Mouse (Mus musculus) frontal cortex, adult 2 months (tissue): ENCODE data around the gene Golgb1. TPM values are rescaled to one million over a fixed set of nuclear protein-coding genes. Genes with fewer than 3 reads are reported as not detected.

Source experiments
- DNase-seq, 2 experiments: peaks; one replicate each; pipeline ENCODE4 v3.0.0; 2022; ENCODE audit warnings: low spot score in 1 of 2; ENCODE audit errors: extremely low spot score in 1 of 2
- polyA plus RNA-seq: library from polyadenylated mRNA; depleted of rRNA; stranded (reverse); fragments of >200 nt; gene quantifications from 2 replicates; pipeline ENCODE4 v1.2.3, GENCODE M21; 2012

Gene Golgb1
- polyA plus RNA-seq, 1 experiment = 52.3 TPM

DNA sequence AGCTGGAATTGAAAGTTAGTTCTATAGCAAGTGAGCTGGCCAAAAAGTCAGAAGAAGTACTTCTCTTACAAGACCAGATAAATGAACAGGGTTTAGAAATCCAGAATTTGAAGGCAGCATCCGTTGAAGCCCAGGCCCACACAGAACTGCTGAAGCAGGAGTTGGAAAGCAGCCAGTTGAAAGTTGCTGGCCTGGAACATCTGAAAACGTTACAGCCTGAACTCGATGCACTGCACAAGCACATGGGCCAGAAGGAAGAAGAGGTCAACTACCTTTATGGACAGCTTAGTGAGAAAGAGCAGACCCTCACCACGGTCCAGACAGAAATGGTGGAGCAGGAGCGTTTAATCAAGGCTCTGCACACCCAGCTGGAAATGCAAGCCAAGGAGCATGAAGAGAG is 39.3 kb downstream of the Golgb1 start:
- DNase-seq = no peak

DNA sequence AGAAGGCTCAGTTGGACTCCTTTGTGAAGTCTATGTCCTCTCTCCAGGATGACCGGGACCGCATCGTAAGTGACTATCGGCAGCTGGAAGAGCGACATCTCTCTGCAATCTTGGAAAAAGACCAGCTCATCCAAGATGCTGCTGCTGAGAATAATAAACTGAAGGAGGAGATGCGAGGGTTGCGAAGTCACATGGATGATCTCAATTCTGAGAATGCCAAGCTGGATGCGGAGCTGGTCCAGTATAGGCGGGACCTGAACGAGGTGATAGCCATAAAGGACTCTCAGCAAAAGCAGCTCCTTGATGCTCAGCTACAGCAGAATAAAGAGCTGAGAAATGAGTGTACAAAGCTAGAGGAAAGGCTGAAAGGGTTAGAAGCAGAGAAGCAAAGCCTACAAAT is 43.6 kb downstream of the Golgb1 start:
- peak in 1 of 2 experiments; percentile 42 for DNase-seq

DNA sequence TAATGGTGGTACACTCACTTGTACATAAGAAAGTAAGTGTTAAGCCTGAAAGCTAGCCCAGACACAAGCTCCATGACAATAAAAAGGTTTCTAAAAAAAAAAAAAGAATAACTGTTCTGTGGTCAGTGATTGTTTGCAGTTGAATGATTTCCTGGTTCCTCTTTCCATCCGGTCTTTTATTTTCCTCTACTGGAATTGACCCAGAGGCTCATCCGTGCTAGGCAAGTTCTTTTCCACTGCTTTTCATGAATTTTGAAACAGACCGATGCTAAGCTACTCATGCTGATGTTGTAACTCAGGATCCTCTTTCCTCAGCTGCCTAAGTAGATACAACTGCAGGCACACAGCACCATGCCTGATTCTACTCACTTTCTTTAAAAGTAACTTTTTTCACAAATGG is 45.5 kb downstream of the Golgb1 start:
- DNase-seq = no peak

DNA sequence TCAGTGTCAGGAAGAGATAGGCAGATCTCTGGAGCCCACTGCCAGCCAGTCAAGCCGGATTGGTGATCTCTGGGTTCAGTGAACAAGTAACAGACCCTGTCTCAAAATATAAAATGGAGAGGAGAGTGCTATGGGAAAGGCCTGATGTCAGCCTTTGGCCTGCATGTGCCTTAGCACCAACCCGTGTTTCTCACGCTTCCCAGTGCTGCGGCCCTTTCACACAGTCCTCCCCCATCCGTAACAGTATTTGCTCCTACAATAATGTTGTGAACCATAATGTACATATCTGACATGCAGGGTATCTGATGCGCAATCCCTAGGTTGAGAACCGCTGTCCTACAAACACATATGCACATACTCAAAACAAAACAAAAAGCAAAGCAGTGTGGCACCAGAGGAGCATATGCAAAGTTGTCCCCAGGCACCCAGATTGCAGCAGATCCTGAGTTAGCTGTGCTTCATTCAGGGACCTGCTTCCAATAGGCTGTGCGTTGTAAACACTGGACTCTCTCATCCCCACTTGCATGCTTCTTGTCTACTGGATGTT is 46.2 kb downstream of the Golgb1 start:
- no peak for DNase-seq

DNA sequence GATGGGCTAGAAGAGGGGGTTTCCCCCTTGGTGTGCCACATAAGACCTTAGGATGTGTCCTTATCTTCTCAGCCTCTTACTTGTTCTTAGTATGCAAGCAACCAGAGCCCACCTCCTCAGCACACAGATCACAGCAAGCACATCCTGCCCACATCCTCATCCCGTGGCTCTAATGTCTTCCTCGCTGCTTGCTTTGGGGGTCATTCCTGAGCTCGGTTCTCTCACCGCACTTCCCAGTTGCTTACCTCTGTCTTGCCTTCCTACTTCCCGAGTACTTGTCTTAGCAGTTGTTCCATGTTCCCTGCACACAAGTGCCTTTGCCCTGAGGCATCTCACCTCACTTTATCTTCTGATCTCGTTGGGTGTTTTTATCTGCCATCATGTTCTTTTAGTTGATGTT is 47.0 kb downstream of the Golgb1 start:
- no peak for DNase-seq

DNA sequence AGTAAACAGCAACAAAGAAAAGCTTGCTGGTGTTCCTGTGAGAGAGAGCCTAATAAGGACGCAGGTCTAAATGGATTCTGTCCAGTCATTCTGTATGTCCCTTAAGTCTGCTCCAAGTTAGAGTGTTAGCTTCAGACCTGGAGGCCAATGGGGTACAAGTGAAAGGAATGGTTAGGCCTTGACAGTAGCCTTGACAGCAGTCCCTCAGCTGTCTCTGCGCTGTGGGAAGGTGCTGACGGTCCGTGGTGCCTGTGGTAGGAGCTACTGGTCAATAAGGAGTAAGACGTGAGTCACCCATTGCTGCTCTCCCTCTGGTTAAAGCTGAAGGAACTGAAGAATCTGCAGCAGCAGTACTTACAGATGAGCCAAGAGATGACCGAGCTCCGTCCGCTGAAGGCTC is 49.4 kb downstream of the Golgb1 start:
- no peak for DNase-seq

DNA sequence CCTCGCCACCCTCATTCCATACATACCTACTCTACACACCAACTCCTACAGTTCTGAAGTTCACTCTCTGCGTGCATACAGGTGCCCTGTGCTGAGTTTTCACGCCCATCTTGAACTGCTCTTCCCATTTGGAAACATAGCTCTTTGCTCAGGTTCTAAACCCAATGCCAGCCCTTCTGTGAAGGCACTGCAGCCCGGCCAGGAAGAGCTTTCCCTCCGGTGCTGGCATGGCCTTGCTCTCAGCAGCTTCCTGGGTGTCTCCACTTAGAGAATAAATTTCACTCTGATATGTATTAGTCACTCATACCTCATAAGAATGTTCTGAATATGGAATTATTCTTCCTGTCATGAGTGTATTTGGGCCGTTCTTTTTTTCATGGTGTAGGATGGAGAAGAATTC is 50.4 kb downstream of the Golgb1 start:
- no peak for DNase-seq

DNA sequence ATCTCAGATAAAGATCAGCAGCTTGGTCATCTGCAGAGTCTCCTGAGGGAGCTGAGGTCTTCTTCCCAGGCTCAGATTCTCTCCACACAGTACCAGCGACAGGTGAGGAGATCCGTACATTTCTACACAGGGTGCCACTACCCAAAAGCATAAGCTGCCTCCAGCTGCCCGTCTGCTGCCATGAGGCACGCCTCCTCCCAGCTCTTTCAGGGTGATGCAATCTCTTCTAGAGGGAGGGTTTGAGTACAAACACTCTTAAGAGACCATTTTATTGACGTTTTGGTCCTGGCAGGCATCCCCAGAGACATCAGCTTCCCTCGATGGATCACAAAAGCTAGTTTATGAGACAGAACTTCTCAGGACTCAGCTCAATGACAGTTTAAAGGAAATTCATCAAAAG is 50.9 kb downstream of the Golgb1 start:
- DNase-seq = no peak

DNA sequence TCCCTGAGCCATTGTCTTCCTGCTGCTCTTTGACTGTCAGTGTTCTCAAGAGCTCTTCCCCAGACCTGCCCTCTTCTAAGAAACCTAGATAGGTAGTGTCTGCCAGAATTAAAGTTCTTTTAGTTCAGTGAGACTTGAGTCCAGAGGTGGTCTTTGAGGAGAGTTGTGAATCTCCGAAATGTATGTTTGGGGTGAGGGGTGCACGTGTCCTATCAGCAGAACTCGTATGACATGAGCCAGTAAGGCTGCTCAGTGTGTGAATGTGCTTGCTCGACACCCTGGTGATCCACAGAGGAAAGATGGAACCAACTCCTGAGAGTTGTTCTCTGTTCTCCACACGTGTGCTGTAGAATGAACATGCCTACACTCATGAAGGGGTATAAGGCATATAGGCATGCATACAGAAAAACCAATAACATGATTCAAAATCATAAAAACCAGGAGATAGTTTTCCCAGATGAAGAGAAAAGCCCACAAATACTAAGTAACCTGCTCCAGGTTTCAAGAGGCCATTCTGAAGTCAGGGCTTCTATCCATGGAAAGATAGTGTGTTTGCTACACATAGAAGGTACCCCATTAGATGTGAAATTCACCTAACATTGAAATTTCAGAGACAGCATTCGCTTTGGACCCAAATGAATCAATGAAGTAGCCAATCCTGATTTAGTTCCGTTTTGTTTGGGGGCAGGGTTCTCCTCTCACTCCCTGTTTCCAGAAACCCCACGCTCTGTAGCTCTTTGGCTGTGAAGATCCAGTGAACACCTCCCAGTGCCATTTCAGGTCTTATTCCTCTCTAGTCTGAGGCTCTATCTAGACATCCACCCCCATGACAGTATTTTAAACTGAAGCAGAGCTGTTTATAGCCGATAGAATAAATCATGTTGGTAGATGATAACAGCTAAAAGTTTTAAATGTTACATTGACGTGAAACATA is 51.8 kb downstream of the Golgb1 start:
- DNase-seq = peak in 1 of 2 experiments; percentile 54

DNA sequence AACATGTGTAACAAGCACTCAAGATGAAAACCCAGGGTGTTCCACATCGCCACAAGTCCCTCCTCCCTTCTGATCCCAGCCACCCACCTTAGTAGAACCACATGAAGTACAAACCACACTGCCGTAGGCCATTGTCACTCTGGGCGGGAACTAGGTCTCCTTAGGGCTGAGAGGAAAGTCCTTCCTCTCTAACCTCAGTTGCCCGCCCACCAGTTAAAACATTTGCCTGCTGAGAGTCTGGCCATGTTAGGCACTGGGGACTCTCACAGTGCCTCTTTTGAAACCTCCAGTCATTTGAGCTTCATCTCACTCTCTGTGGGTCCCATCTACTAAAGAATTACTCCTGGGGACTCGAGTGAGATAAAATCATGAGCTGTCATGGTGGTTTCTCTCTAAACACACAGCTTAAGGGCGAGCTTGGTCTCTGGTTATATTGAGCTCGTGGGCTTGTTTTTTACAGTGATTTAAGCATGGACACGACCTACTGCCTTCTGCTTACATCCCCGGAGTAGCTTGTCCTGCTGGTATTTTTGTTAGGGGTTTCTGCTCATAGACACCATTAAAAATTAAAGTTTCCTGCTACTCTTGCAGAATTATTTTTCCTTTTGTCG is 52.7 kb downstream of the Golgb1 start:
- DNase-seq = no peak

DNA sequence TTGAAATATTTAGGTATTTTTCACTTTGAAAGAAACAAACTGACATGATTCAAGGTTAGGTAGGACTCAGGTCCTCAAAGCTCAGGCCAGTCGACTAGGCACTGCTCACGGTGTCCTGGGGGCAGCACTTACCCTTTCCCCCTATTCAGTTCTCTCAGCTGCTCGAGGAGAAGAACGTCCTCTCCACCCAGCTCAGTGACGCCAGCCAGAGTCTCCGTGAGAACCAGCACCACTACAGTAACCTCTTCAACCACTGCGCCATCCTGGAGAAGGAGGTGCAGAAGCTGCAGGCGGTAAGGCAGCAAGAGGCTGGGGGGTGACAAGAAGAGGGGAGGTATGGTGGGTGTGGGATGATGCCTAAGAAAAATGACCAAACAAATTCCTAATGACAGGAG is 53.2 kb downstream of the Golgb1 start:
- no peak for DNase-seq

DNA sequence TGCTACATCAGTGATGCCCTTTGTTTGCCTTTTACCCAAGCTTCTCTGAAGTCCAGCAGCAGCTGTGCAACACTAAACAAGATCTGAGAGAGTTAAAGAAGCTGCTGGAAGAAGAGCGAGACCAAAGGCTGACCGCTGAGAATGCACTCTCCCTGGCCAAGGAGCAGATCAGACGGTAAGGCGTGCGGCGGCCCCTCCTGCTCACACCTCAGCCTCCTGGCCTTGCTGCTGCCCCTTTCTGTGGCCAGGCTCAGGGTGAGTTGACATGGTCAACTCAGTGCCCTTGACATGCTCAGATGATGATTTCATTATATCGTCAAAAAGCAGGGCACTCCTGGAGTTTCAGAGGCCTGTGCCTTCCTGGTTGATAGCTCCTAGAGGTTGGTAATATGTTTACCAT is 54.3 kb downstream of the Golgb1 start:
- no peak for DNase-seq

DNA sequence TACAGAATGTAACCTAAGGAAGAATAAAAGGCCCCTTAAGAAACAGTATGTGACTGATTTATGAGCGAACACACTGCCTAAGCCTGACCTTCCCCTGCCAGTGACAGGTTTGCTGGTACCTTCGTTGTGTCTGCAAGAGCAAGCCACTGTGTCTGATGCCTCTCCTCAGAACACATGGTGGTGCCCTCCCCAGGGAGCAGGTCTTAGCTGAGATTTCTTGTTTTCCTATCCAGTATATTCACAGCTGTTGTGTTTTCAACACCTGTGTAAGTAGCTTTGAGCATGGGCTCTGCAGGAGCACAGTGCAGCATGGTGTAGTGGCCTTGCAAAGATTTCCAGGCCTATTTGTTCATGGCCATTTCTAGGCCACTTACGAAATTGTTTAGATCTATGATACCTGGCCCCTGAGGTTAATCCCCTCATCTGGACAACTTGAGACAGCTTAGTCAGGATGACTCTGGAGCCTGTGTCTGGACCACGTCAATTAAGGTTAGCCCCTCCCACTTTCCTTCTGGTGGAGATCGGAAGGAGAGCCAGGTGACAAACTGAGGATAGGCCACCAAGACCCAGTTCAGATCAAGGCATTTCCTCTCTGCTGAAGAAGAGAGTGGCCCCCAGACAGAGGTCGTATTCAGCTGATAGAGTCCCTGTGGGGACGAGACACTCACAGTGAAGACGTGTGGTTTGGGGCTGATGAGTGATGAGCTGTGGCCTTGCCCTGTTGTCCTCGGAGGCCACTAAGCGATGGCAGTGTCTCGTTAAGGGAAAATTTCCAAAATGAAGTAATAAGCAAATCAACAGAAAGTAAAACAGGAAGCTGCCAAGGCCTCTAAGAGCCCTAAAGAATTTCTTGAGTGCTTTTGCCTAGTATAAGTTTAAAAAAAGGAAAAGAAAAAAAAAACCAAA is 55.5 kb downstream of the Golgb1 start:
- DNase-seq = no peak

DNA sequence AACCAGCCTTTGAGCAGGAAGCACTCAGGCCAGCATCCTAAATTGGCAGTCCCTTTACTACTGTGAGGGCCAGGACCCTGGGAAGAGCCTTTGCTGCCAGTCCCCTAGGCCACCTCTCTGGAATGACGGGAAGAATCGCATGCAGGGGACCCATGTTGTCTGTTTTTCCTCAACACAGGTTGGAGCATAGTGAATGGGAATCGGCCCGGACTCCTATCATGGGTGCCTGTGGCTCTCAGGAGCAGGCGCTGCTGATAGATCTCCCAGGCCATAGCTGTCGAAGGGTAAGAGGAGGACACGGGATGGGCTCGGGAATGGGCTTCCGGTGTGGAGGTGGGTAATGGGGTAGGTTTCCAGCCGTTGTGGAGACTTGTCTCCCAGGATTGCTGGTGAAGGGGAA is 56.4 kb downstream of the Golgb1 start:
- no peak for DNase-seq

DNA sequence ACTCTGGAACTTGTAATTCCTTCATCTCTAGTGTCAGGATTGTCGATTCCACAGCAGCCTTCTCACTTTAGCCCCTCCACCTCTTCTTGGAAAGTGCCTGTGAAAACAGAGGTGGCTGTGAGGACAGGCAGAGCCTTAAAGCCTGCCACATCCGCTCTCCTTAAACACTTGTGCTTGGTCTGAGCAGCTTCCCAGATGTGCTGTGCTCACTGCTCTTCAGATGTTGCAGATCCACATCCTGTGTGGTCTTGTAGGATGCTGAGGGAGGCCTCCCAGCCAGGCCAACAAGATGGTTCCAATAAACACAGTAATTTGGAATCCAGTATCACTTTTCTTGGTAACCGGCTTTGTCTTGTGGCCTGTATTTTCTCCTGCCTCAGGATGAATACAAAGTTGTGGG is 57.0 kb downstream of the Golgb1 start:
- DNase-seq = no peak

DNA sequence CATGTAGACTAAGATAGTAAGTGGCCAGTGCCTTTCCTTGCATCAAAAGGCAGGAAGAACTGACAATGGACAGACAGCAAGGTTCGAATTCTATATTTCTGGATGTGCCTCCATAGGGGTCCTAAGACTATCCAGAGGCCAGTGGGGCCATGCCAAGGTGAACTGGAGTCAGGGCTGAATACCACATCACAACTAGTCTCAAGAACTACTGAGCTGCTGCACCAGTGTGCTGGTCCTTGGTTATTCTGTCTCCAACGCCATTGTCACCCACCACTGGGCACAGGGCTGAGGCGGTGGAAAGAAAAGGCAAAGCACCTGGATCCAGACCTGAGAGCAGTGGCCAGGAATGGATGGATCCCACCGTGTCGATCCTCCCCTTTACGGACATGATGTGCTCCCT is 57.6 kb downstream of the Golgb1 start:
- no peak for DNase-seq

DNA sequence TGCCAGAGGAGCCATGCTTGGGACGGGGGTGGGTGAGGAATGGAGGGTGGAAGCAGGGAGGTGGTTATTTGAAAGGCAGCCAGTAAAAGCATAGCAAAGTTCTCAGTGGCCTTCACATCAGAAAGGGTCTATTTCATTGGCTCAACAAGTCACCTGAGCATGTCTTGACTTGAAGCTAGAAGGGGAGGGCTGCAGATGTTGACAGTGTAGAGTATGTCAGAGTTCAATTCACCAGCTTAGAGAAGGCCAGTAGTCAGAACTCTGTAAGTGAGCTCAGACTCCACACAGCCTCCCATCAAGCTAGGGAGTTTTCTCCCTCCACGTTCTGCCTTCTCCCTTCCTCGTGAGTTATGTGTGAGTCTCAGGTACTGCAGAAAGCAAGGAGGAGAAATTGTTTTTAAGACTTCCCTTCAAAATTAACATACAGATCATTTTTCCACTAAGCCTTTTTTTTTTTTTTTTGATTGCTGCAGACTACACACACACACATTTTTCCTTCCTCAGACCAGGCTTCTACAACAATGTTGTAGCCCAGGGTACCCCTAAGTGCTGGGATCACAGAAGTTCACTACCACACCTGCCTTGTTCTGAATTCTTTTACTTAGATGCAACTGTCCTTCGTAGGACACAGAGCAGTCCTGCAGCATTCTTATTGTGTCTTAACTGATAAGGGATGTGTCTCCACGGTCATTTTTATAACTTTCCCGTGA is 59.3 kb downstream of the Golgb1 start:
- DNase-seq = no peak

DNA sequence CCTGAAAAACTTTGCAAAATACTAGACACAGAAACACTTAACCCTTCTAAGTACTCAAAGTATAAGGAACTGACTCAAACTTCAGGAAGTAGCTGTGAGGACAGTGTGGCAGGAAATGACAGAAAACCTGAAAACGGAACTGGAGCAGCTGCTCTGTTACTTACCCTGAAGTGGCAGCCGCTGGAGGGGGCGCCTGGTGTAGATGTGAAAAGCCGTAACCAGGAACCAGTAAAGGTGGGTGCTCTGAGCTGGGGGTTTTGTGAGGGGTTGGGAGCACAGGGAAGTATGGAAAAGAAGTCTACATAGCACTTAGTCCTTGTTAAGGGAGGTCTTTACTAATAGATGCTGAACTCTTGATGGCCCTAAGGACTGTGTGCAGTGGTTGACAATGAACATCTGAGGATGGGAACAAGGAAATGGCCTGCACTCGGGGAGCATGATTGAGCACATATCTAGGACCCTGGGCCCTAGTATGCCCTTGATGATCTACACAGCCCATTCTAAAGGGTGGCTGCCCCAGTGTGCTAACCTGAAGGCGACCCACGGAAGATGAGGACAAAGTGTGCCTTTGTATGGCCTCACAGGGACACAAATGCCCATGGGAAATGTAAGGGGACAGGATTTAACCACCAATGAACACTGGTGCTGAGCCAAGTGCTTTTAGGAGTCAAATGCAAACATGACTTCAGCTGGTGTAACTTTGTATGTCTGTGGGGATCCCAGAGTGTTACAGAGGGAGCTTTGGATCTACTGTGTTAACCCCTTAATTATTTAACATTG is 60.1 kb downstream of the Golgb1 start, which contains the start of gene Hcls1:
Gene Hcls1 (plus strand): TSS at position 143 of the 780 bp plus-strand sequence.
- DNase-seq = no peak

DNA sequence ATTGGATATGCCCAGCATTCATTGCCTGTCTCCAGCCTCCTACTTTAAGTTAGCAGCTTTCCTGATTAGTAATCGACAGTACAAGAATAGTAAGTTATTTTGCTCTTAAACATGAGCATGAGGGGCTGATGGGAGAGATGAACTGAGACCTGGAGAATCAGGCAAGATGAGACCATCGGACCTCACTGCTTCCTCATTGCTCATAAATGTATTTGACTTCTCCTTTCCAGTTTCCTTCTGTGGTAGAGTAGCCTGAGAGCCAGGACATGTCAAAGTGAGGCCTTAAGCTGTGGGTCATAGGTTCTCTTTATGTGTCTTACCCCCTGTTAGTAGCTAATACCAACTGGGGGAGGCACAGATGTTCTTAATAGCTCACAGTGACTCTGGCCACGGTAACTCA is 60.9 kb downstream of the Golgb1 start:
- DNase-seq = no peak
